Mouse (Mus musculus): Measurements from ENCODE around the gene Tmem88. TPM values are rescaled to one million over a fixed set of nuclear protein-coding genes. Genes with fewer than 3 reads are reported as not detected.

The Tmem88 gene
- polyA plus RNA-seq, 1 experiment from 2014 or later, result 34.8 TPM

GRCm38 (mm10) chr11:69371601-69372000 lies 26.4 kb downstream of the Tmem88 start:
- peak overlapping the region; percentile 64 for H3K27ac ChIP-seq (ENCODE audit: low read depth)
- DNase-seq (ENCODE audit: low spot score) (no peak), ATAC-seq (replicated peaks; ENCODE audit: low FRiP score, low TSS enrichment, low read depth) (no peak)
- peaks cover 21% of the 10 kb centered on the region for H3K36me3 ChIP-seq (ENCODE audit: control insufficient read depth, insufficient read depth, low read length)
- no peak overlapping the region for H3K4me3 ChIP-seq (ENCODE audit: low read depth, low read length)
- peak overlapping the region; percentile 38; the same call in 1 of the 2 replicates for H3K4me2 ChIP-seq (ENCODE audit: low read length)
- WGBS, result 40% methylated on average over 12 of the region's 12 CpGs
- H3K9ac ChIP-seq (ENCODE audit: low read length), result no peak overlapping the region
- peaks cover 26% of the 10 kb centered on the region for H3K4me1 ChIP-seq (replicated peaks; ENCODE audit: control insufficient read depth, insufficient read depth, low read length)
- no peaks in the 10 kb centered on the region for H3K9me3 ChIP-seq (ENCODE audit: control insufficient read depth, low read length)
- H3K27me3 ChIP-seq (replicated peaks; ENCODE audit: control insufficient read depth, insufficient read depth, low read length), result no peaks in the 10 kb centered on the region

- Histone ChIP-seq H3K36me3 (ENCODE audit: control insufficient read depth, insufficient read depth, low read length) (peaks cover 13% of the 10 kb centered on the region), H3K27me3 (replicated peaks; ENCODE audit: control insufficient read depth, insufficient read depth, low read length) (no peaks in the 10 kb centered on the region), H3K9me3 (ENCODE audit: control insufficient read depth, low read length) (no peaks in the 10 kb centered on the region), H3K9ac (ENCODE audit: low read length) (no peak overlapping the region), H3K4me1 (replicated peaks; ENCODE audit: control insufficient read depth, insufficient read depth, low read length) (peaks cover 28% of the 10 kb centered on the region), H3K4me2 (ENCODE audit: low read length) (peak overlapping the region; percentile 38), H3K4me3 (ENCODE audit: low read depth, low read length) (peak overlapping the region; percentile 6; the same call in 1 of the 2 replicates), H3K27ac (ENCODE audit: low read depth) (peak overlapping the region; percentile 64)
- 18% methylated on average over 9 of the region's 9 CpGs for WGBS
- no peak for ATAC-seq (replicated peaks; ENCODE audit: low FRiP score, low TSS enrichment, low read depth)
- no peak for DNase-seq (ENCODE audit: low spot score)
Measured at GRCm38 (mm10) chr11:69370817-69371215, 27.2 kb downstream of the Tmem88 start.

- 15% methylated on average over 2 of the region's 2 CpGs for WGBS
- ATAC-seq (replicated peaks; ENCODE audit: low FRiP score, low TSS enrichment, low read depth) (no peak), DNase-seq (ENCODE audit: low spot score) (no peak)
- Histone ChIP-seq H3K4me2 (ENCODE audit: low read length) (peak overlapping the region; percentile 59), H3K9me3 (ENCODE audit: control insufficient read depth, low read length) (no peaks in the 10 kb centered on the region), H3K27ac (ENCODE audit: low read depth) (peak overlapping the region; percentile 100), H3K4me1 (replicated peaks; ENCODE audit: control insufficient read depth, insufficient read depth, low read length) (peaks cover 34% of the 10 kb centered on the region), H3K9ac (ENCODE audit: low read length) (peak overlapping the region; percentile 100), H3K4me3 (ENCODE audit: low read depth, low read length) (peak overlapping the region; percentile 80), H3K36me3 (ENCODE audit: control insufficient read depth, insufficient read depth, low read length) (peaks cover 10% of the 10 kb centered on the region), H3K27me3 (replicated peaks; ENCODE audit: control insufficient read depth, insufficient read depth, low read length) (no peaks in the 10 kb centered on the region)
Measured at GRCm38 (mm10) chr11:69369990-69370816, 27.8 kb downstream of the Tmem88 start.

- peak within 1 kb of the TSS; percentile 100 for H3K27ac ChIP-seq (ENCODE audit: low read depth)
- peak within 1 kb of the TSS; percentile 80 for H3K4me3 ChIP-seq (ENCODE audit: low read depth, low read length)
- 2% methylated on average over 10 of the region's 34 CpGs for WGBS
- peak within 1 kb of the TSS; percentile 64 for H3K4me2 ChIP-seq (ENCODE audit: low read length)
- H3K4me1 ChIP-seq (replicated peaks; ENCODE audit: control insufficient read depth, insufficient read depth, low read length), result peaks cover 42% of the 10 kb centered on the region
- ATAC-seq (replicated peaks; ENCODE audit: low FRiP score, low TSS enrichment, low read depth) (no peak), DNase-seq (ENCODE audit: low spot score) (peak; percentile 73)
- H3K36me3 ChIP-seq (ENCODE audit: control insufficient read depth, insufficient read depth, low read length), result peaks cover 10% of the 10 kb centered on the region
- no peaks in the 10 kb centered on the region for H3K27me3 ChIP-seq (replicated peaks; ENCODE audit: control insufficient read depth, insufficient read depth, low read length)
- peak within 1 kb of the TSS; percentile 100 for H3K9ac ChIP-seq (ENCODE audit: low read length)
- no peaks in the 10 kb centered on the region for H3K9me3 ChIP-seq (ENCODE audit: control insufficient read depth, low read length)
Measured at GRCm38 (mm10) chr11:69369215-69369989, 28.6 kb downstream of the Tmem88 start, which contains the start of gene Chd3. Chd3 (minus strand) TSS chr11:69369406.

GRCm38 (mm10) chr11:69368356-69369214 lies 29.4 kb downstream of the Tmem88 start:
- ATAC-seq (replicated peaks; ENCODE audit: low FRiP score, low TSS enrichment, low read depth) (peak; percentile 22), DNase-seq (ENCODE audit: low spot score) (peak; percentile 79)
- Histone ChIP-seq H3K9ac (ENCODE audit: low read length) (peak overlapping the region; percentile 100), H3K4me3 (ENCODE audit: low read depth, low read length) (peak overlapping the region; percentile 80), H3K4me2 (ENCODE audit: low read length) (peak overlapping the region; percentile 64), H3K9me3 (ENCODE audit: control insufficient read depth, low read length) (no peaks in the 10 kb centered on the region), H3K36me3 (ENCODE audit: control insufficient read depth, insufficient read depth, low read length) (peaks cover 5% of the 10 kb centered on the region), H3K4me1 (replicated peaks; ENCODE audit: control insufficient read depth, insufficient read depth, low read length) (peaks cover 50% of the 10 kb centered on the region), H3K27me3 (replicated peaks; ENCODE audit: control insufficient read depth, insufficient read depth, low read length) (no peaks in the 10 kb centered on the region), H3K27ac (ENCODE audit: low read depth) (peak overlapping the region; percentile 100)
- under 1% methylated on average over 60 of the region's 106 CpGs for WGBS

GRCm38 (mm10) chr11:69367616-69368355 lies 30.2 kb downstream of the Tmem88 start:
- H3K4me3 ChIP-seq (ENCODE audit: low read depth, low read length), result peak overlapping the region; percentile 80
- peak overlapping the region; percentile 100 for H3K9ac ChIP-seq (ENCODE audit: low read length)
- peak; percentile 0; the same call in 1 of the 2 replicates for ATAC-seq (replicated peaks; ENCODE audit: low FRiP score, low TSS enrichment, low read depth)
- DNase-seq (ENCODE audit: low spot score), result peak; percentile 69
- peak overlapping the region; percentile 100 for H3K27ac ChIP-seq (ENCODE audit: low read depth)
- under 1% methylated on average over 22 of the region's 22 CpGs for WGBS
- H3K27me3 ChIP-seq (replicated peaks; ENCODE audit: control insufficient read depth, insufficient read depth, low read length), result no peaks in the 10 kb centered on the region
- H3K4me2 ChIP-seq (ENCODE audit: low read length), result peak overlapping the region; percentile 64
- H3K9me3 ChIP-seq (ENCODE audit: control insufficient read depth, low read length), result no peaks in the 10 kb centered on the region
- H3K36me3 ChIP-seq (ENCODE audit: control insufficient read depth, insufficient read depth, low read length), result peaks cover 11% of the 10 kb centered on the region
- peaks cover 50% of the 10 kb centered on the region for H3K4me1 ChIP-seq (replicated peaks; ENCODE audit: control insufficient read depth, insufficient read depth, low read length)

- ATAC-seq (replicated peaks; ENCODE audit: low FRiP score, low TSS enrichment, low read depth) (peak; percentile 3; the same call in 1 of the 2 replicates), DNase-seq (ENCODE audit: low spot score) (peak; percentile 85)
- no peaks in the 10 kb centered on the region for H3K9me3 ChIP-seq (ENCODE audit: control insufficient read depth, low read length)
- WGBS, result under 1% methylated on average over 22 of the region's 22 CpGs
- H3K4me1 ChIP-seq (replicated peaks; ENCODE audit: control insufficient read depth, insufficient read depth, low read length), result peaks cover 43% of the 10 kb centered on the region
- peak overlapping the region; percentile 100 for H3K9ac ChIP-seq (ENCODE audit: low read length)
- peak overlapping the region; percentile 64 for H3K4me2 ChIP-seq (ENCODE audit: low read length)
- H3K4me3 ChIP-seq (ENCODE audit: low read depth, low read length), result peak overlapping the region; percentile 80
- no peaks in the 10 kb centered on the region for H3K27me3 ChIP-seq (replicated peaks; ENCODE audit: control insufficient read depth, insufficient read depth, low read length)
- H3K36me3 ChIP-seq (ENCODE audit: control insufficient read depth, insufficient read depth, low read length), result peaks cover 19% of the 10 kb centered on the region
- H3K27ac ChIP-seq (ENCODE audit: low read depth), result peak overlapping the region; percentile 100
Measured at GRCm38 (mm10) chr11:69366855-69367615, 31.0 kb downstream of the Tmem88 start.
